Mouse (Mus musculus) brain, embryonic 14.5 days (tissue): Measurements from ENCODE around the gene Copz1.

Source experiments
- CTCF ChIP-seq: fragments of 200-500 bp; IDR thresholded peaks from 2 replicates; pipeline ENCODE4 v1.5.1; 2012; ENCODE audit warnings: inconsistent platforms, mild to moderate bottlenecking, moderate library complexity, borderline replicate concordance; ENCODE audit not compliant: insufficient read depth, insufficient read length; ENCODE audit errors: extremely low read depth
- POLR2A ChIP-seq: fragments of 200-500 bp; IDR thresholded peaks from 2 replicates; pipeline ENCODE4 v1.6.1; 2012; ENCODE audit warnings: mild to moderate bottlenecking, inconsistent platforms, borderline replicate concordance; ENCODE audit not compliant: poor library complexity, insufficient read depth, insufficient read length, severe bottlenecking; ENCODE audit errors: extremely low read depth

DNA sequence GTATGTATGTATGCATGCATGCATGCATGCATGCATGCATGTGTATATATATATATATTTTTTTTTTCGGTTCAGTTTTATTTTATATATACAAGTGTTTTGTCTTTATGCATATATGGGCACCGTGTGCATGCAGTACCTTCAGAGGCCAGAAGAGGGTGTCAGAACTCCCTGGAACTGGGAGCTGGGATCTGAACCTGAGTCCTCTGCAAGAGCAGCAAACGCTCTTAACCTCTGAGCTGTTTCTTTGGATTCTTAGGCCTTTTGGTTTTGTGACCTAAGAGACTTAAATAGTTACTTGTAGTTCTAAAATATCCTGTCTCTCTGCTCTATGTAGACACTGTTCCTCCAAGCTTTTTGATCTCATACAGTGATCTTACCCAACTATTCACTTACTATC lies 11.6 kb downstream of the Copz1 start:
- peak; percentile 69 for TF ChIP-seq CTCF
- TF ChIP-seq POLR2A: no peak
